Mouse (Mus musculus) small intestine, adult 2 months (tissue): Measurements from ENCODE around the gene Lamb3.

Source experiments
- CTCF ChIP-seq: fragments of 200-500 bp; IDR thresholded peaks from 2 replicates; pipeline ENCODE4 v1.5.1; 2012; ENCODE audit warnings: low read depth, mild to moderate bottlenecking, control low read depth, inconsistent platforms, low read length, moderate library complexity, mixed read lengths; ENCODE audit not compliant: insufficient replicate concordance, insufficient read length; ENCODE audit errors: extremely low read depth
- POLR2A ChIP-seq: fragments of 200-500 bp; IDR thresholded peaks from 2 replicates; pipeline ENCODE4 v1.6.1; 2012; ENCODE audit warnings: low read depth, mild to moderate bottlenecking, control low read depth, inconsistent platforms, low read length, moderate library complexity

GRCm38 (mm10) chr1:193188257-193188656 lies 19.2 kb upstream of the Lamb3 start:
- TF ChIP-seq CTCF, result no peak
- no peak for TF ChIP-seq POLR2A
